Mouse (Mus musculus): Measurements from ENCODE around the gene Ccdc170. TPM values are rescaled to one million over a fixed set of nuclear protein-coding genes. Genes with fewer than 3 reads are reported as not detected.

Ccdc170 gene
- polyA plus RNA-seq, 1 experiment from 2014 or later, result not detected

- Histone ChIP-seq H3K9ac (ENCODE audit: low read length) (no peak overlapping the region), H3K36me3 (ENCODE audit: control insufficient read depth, insufficient read depth, low read length) (no peaks in the 10 kb centered on the region), H3K27me3 (ENCODE audit: control insufficient read depth, insufficient read depth, low read length) (no peaks in the 10 kb centered on the region), H3K4me1 (ENCODE audit: control insufficient read depth in 2 of 2, insufficient read depth in 2 of 2, low read length in 2 of 2) (no peaks in the 10 kb centered on the region), H3K4me2 (ENCODE audit: low read length) (no peak overlapping the region), H3K9me3 (ENCODE audit: control insufficient read depth, low read length) (no peaks in the 10 kb centered on the region), H3K4me3 (ENCODE audit: control insufficient read depth in 1 of 2, insufficient read depth in 1 of 2, low read depth in 1 of 2, low read length in 2 of 2) (no peak overlapping the region), H3K27ac (replicated peaks in 1 of 2; ENCODE audit: control insufficient read depth in 1 of 2, insufficient read depth in 1 of 2, low read depth in 2 of 2, low read length in 2 of 2) (no peak overlapping the region)
- 94% methylated on average over 2 of the region's 2 CpGs for WGBS
- no peak for ATAC-seq (ENCODE audit: insufficient number of reproducible peaks, insufficient read depth, low FRiP score, low read depth)
Observed at GRCm38 (mm10) chr10:4545550-4545949, 63.2 kb downstream of the Ccdc170 start.

- Histone ChIP-seq H3K9ac (ENCODE audit: low read length) (no peak overlapping the region), H3K27me3 (ENCODE audit: control insufficient read depth, insufficient read depth, low read length) (no peaks in the 10 kb centered on the region), H3K4me3 (ENCODE audit: control insufficient read depth in 1 of 2, insufficient read depth in 1 of 2, low read depth in 1 of 2, low read length in 2 of 2) (no peak overlapping the region), H3K9me3 (ENCODE audit: control insufficient read depth, low read length) (no peaks in the 10 kb centered on the region), H3K27ac (replicated peaks in 1 of 2; ENCODE audit: control insufficient read depth in 1 of 2, insufficient read depth in 1 of 2, low read depth in 2 of 2, low read length in 2 of 2) (no peak overlapping the region), H3K4me2 (ENCODE audit: low read length) (no peak overlapping the region), H3K36me3 (ENCODE audit: control insufficient read depth, insufficient read depth, low read length) (no peaks in the 10 kb centered on the region), H3K4me1 (ENCODE audit: control insufficient read depth in 2 of 2, insufficient read depth in 2 of 2, low read length in 2 of 2) (no peaks in the 10 kb centered on the region)
- 76% methylated on average over 9 of the region's 9 CpGs for WGBS
- ATAC-seq (ENCODE audit: insufficient number of reproducible peaks, insufficient read depth, low FRiP score, low read depth), result no peak; the same call in 1 of the 2 replicates
Observed at GRCm38 (mm10) chr10:4553442-4554119, 71.3 kb downstream of the Ccdc170 start.

DNA sequence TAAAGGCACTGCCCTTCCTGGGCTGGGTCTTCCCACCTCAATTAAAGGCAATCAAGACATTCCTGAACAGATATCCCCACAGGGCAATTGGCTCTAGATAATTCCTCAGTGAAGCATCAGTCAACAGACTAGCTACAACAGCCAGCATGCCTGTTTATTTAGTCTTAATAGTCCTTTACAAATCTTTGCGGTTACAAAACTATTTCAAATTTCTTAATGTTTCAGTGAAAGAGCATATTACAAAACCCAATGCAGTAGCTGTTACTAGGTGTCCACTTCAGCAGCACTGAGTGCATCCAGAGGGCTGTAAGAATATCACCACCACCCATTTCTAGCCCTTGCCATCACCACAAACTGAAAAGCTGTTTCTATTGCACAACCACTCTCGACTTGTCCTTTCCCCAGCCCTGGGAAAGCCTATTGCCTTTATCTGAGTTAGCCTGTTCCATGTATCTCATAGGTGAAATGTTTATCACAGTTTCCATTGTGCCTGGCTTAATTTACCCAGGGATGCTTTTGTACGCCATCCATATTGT lies 74.6 kb downstream of the Ccdc170 start:
- Histone ChIP-seq H3K4me3 (ENCODE audit: control insufficient read depth in 1 of 2, insufficient read depth in 1 of 2, low read depth in 1 of 2, low read length in 2 of 2) (no peak overlapping the region), H3K4me2 (ENCODE audit: low read length) (no peak overlapping the region), H3K4me1 (ENCODE audit: control insufficient read depth in 2 of 2, insufficient read depth in 2 of 2, low read length in 2 of 2) (no peaks in the 10 kb centered on the region), H3K27ac (replicated peaks in 1 of 2; ENCODE audit: control insufficient read depth in 1 of 2, insufficient read depth in 1 of 2, low read depth in 2 of 2, low read length in 2 of 2) (no peak overlapping the region), H3K36me3 (ENCODE audit: control insufficient read depth, insufficient read depth, low read length) (no peaks in the 10 kb centered on the region), H3K27me3 (ENCODE audit: control insufficient read depth, insufficient read depth, low read length) (no peaks in the 10 kb centered on the region), H3K9ac (ENCODE audit: low read length) (no peak overlapping the region), H3K9me3 (ENCODE audit: control insufficient read depth, low read length) (no peaks in the 10 kb centered on the region)
- WGBS, result 75% methylated on average over 3 of the region's 3 CpGs
- no peak for ATAC-seq (ENCODE audit: insufficient number of reproducible peaks, insufficient read depth, low FRiP score, low read depth)

DNA sequence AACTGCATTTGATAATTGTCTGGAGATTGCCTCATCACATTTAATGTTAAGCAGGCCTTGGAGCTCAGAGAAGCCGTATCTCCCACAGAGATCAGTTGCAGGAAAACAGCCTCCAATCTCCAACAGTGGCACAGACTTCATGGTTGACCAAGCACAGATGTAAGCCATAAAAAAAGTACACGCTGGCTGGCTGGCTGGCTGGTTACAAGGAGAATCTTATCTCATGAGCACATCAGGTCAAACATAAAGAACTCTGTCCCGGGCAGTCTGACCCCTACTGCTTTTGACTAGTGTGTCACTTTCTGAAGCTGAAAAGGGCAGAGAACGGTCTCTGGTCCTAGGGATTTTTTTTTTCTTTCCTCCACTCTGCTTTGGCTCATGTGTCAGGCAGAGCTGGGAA lies 76.8 kb downstream of the Ccdc170 start:
- Histone ChIP-seq H3K4me1 (ENCODE audit: control insufficient read depth in 2 of 2, insufficient read depth in 2 of 2, low read length in 2 of 2) (no peaks in the 10 kb centered on the region), H3K9ac (ENCODE audit: low read length) (no peak overlapping the region), H3K36me3 (ENCODE audit: control insufficient read depth, insufficient read depth, low read length) (no peaks in the 10 kb centered on the region), H3K27ac (replicated peaks in 1 of 2; ENCODE audit: control insufficient read depth in 1 of 2, insufficient read depth in 1 of 2, low read depth in 2 of 2, low read length in 2 of 2) (no peak overlapping the region), H3K9me3 (ENCODE audit: control insufficient read depth, low read length) (no peaks in the 10 kb centered on the region), H3K27me3 (ENCODE audit: control insufficient read depth, insufficient read depth, low read length) (no peaks in the 10 kb centered on the region), H3K4me2 (ENCODE audit: low read length) (no peak overlapping the region), H3K4me3 (ENCODE audit: control insufficient read depth in 1 of 2, insufficient read depth in 1 of 2, low read depth in 1 of 2, low read length in 2 of 2) (no peak overlapping the region)
- 53% methylated on average over 4 of the region's 4 CpGs for WGBS
- no peak for ATAC-seq (ENCODE audit: insufficient number of reproducible peaks, insufficient read depth, low FRiP score, low read depth)

- Histone ChIP-seq H3K27ac (replicated peaks in 1 of 2; ENCODE audit: control insufficient read depth in 1 of 2, insufficient read depth in 1 of 2, low read depth in 2 of 2, low read length in 2 of 2) (no peak overlapping the region), H3K9ac (ENCODE audit: low read length) (no peak overlapping the region)
Observed at GRCm38 (mm10) chr10:4565148-4565547, 82.8 kb downstream of the Ccdc170 start.

GRCm38 (mm10) chr10:4570778-4571177 lies 88.5 kb downstream of the Ccdc170 start:
- no peaks in the 10 kb centered on the region for H3K9me3 ChIP-seq (ENCODE audit: control insufficient read depth, low read length)
- H3K36me3 ChIP-seq (ENCODE audit: control insufficient read depth, insufficient read depth, low read length), result no peaks in the 10 kb centered on the region
- H3K4me3 ChIP-seq (ENCODE audit: control insufficient read depth in 1 of 2, insufficient read depth in 1 of 2, low read depth in 1 of 2, low read length in 2 of 2), result no peak overlapping the region
- no peaks in the 10 kb centered on the region for H3K27me3 ChIP-seq (ENCODE audit: control insufficient read depth, insufficient read depth, low read length)
- no peak overlapping the region for H3K27ac ChIP-seq (replicated peaks in 1 of 2; ENCODE audit: control insufficient read depth in 1 of 2, insufficient read depth in 1 of 2, low read depth in 2 of 2, low read length in 2 of 2)
- 91% methylated on average over 4 of the region's 4 CpGs for WGBS
- H3K4me2 ChIP-seq (ENCODE audit: low read length), result no peak overlapping the region
- H3K9ac ChIP-seq (ENCODE audit: low read length), result no peak overlapping the region
- no peaks in the 10 kb centered on the region for H3K4me1 ChIP-seq (ENCODE audit: control insufficient read depth in 2 of 2, insufficient read depth in 2 of 2, low read length in 2 of 2)
- no peak for ATAC-seq (ENCODE audit: insufficient number of reproducible peaks, insufficient read depth, low FRiP score, low read depth)

More at GRCm38 (mm10) chr10:4565148-4565547, 82.8 kb downstream of the Ccdc170 start:
- Histone ChIP-seq H3K9me3 (ENCODE audit: control insufficient read depth, low read length) (no peaks in the 10 kb centered on the region), H3K27me3 (ENCODE audit: control insufficient read depth, insufficient read depth, low read length) (no peaks in the 10 kb centered on the region), H3K36me3 (ENCODE audit: control insufficient read depth, insufficient read depth, low read length) (no peaks in the 10 kb centered on the region), H3K4me2 (ENCODE audit: low read length) (no peak overlapping the region), H3K4me3 (ENCODE audit: control insufficient read depth in 1 of 2, insufficient read depth in 1 of 2, low read depth in 1 of 2, low read length in 2 of 2) (no peak overlapping the region), H3K4me1 (ENCODE audit: control insufficient read depth in 2 of 2, insufficient read depth in 2 of 2, low read length in 2 of 2) (no peaks in the 10 kb centered on the region)
- no peak for ATAC-seq (ENCODE audit: insufficient number of reproducible peaks, insufficient read depth, low FRiP score, low read depth)
- WGBS, result 88% methylated on average over 1 of the region's 1 CpGs

- no peaks in the 10 kb centered on the region for H3K27me3 ChIP-seq (ENCODE audit: control insufficient read depth, insufficient read depth, low read length)
- no peaks in the 10 kb centered on the region for H3K4me1 ChIP-seq (ENCODE audit: control insufficient read depth in 2 of 2, insufficient read depth in 2 of 2, low read length in 2 of 2)
- H3K9me3 ChIP-seq (ENCODE audit: control insufficient read depth, low read length), result no peaks in the 10 kb centered on the region
- no peak overlapping the region for H3K9ac ChIP-seq (ENCODE audit: low read length)
- H3K4me2 ChIP-seq (ENCODE audit: low read length), result no peak overlapping the region
- H3K4me3 ChIP-seq (ENCODE audit: control insufficient read depth in 1 of 2, insufficient read depth in 1 of 2, low read depth in 1 of 2, low read length in 2 of 2), result no peak overlapping the region
- 82% methylated on average over 4 of the region's 4 CpGs for WGBS
- H3K36me3 ChIP-seq (ENCODE audit: control insufficient read depth, insufficient read depth, low read length), result no peaks in the 10 kb centered on the region
- no peak overlapping the region for H3K27ac ChIP-seq (replicated peaks in 1 of 2; ENCODE audit: control insufficient read depth in 1 of 2, insufficient read depth in 1 of 2, low read depth in 2 of 2, low read length in 2 of 2)
- ATAC-seq (ENCODE audit: insufficient number of reproducible peaks, insufficient read depth, low FRiP score, low read depth), result no peak
Observed at GRCm38 (mm10) chr10:4571304-4571703, 89.0 kb downstream of the Ccdc170 start.

DNA sequence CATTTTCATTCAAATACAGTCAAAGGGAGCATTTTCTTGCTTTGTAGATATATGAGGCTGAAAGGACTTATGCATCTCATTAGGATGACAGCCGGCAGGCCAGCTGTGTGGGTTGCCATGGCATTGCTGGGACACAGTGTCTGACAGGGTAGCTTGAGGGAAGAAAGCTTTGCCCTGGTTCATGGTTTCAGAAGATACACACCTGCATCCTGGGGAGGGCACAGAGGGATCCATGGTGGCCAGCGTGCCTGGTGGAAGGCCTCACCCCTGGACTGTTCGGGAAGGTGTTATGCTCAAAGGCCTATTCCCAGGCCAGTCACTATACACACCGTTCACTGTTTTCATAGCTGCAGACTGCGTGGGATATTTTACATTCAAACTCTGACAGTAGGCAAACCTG lies 99.6 kb downstream of the Ccdc170 start:
- Histone ChIP-seq H3K4me2 (ENCODE audit: low read length) (no peak overlapping the region), H3K9ac (ENCODE audit: low read length) (no peak overlapping the region), H3K36me3 (ENCODE audit: control insufficient read depth, insufficient read depth, low read length) (no peaks in the 10 kb centered on the region), H3K4me1 (ENCODE audit: control insufficient read depth in 2 of 2, insufficient read depth in 2 of 2, low read length in 2 of 2) (no peaks in the 10 kb centered on the region), H3K9me3 (ENCODE audit: control insufficient read depth, low read length) (no peaks in the 10 kb centered on the region), H3K27me3 (ENCODE audit: control insufficient read depth, insufficient read depth, low read length) (no peaks in the 10 kb centered on the region), H3K4me3 (ENCODE audit: control insufficient read depth in 1 of 2, insufficient read depth in 1 of 2, low read depth in 1 of 2, low read length in 2 of 2) (no peak overlapping the region), H3K27ac (replicated peaks in 1 of 2; ENCODE audit: control insufficient read depth in 1 of 2, insufficient read depth in 1 of 2, low read depth in 2 of 2, low read length in 2 of 2) (no peak overlapping the region)
- 77% methylated on average over 5 of the region's 5 CpGs for WGBS
- ATAC-seq (ENCODE audit: insufficient number of reproducible peaks, insufficient read depth, low FRiP score, low read depth), result no peak

Data from heart, embryonic 14.5 days (tissue).